Mouse (Mus musculus) E14TG2a.4 (cell line): ENCODE measurements around the gene Ccm2.
"Not testable (repeated sequence)": the region's sequence is repeated elsewhere in the genome, so short reads cannot be mapped to it uniquely, and the experiment has no call there.

ENCODE experiments used
- H3K27me3 ChIP-seq: 2 replicates; pipeline ENCODE4 v1.6.1; 2014; ENCODE audit warnings: low read length, control low read depth; ENCODE audit not compliant: insufficient read depth
- H3K36me3 ChIP-seq: 2 replicates; pipeline ENCODE4 v1.6.1; 2014; ENCODE audit warnings: low read length, control low read depth; ENCODE audit not compliant: insufficient read depth
- H3K4me1 ChIP-seq: replicated peaks from 2 replicates; pipeline ENCODE4 v1.6.1; 2014; ENCODE audit warnings: low read depth, low read length, control low read depth
- H3K4me3 ChIP-seq: replicated peaks from 2 replicates; pipeline ENCODE4 v1.5.1; 2014; ENCODE audit warnings: mild to moderate bottlenecking, low read length
- H3K9me3 ChIP-seq: 2 replicates; pipeline ENCODE4 v1.6.1; 2014; ENCODE audit warnings: low read length, control low read depth
- CTCF ChIP-seq: conservative IDR thresholded peaks from 2 replicates; pipeline ENCODE4 v1.5.1; 2014; ENCODE audit warnings: low read length
- NANOG ChIP-seq: IDR thresholded peaks from 2 replicates; pipeline ENCODE4 v1.6.1; 2014; ENCODE audit warnings: borderline replicate concordance, low read length, mixed read lengths
- POU5F1 ChIP-seq: IDR thresholded peaks from 2 replicates; pipeline ENCODE4 v1.6.1; 2014; ENCODE audit warnings: low read length, borderline replicate concordance

Ccm2 gene

DNA sequence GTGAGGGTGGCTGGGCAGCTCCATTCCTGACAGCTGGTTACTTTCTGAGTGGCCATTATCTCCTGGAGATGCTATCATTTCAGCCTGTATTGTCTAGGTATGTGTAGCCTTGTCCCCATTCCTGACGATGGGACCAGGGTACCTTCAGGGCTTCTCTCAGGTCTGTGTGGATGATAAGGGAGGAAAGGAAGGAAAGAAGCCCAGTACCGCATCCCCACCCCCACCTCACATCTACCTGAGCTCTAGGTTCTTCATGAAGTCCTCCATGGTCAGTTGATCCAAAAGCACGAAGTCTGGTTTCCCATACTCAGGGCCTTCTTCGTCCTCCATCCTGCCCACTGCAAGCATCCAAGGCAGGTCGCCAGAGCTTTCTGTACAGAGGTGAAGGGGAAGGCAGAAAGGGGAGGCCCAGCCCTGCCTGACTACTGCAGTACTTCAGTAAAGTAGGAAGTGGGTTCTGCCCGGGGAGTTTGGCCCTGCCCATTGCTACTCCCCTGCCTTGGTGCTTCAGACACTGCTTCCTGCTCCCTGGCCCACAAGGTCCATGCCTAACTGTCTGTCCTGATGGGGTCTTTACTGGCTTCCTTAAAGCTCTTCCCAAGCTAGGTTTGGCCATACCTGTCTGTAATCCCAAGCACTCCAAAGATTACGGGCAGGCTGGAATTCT lies 26.0 kb upstream of the Ccm2 start, which contains the start of gene Myo1g:
Gene Myo1g (minus strand): TSS at position 459 of the 667 bp plus-strand sequence.
- Histone ChIP-seq H3K4me3 (peak within 1 kb of the TSS; percentile 41; the same call in 1 of the 2 replicates), H3K27me3 (no peaks in the 10 kb centered on the region), H3K4me1 (peaks cover 54% of the 10 kb centered on the region), H3K9me3 (no peaks in the 10 kb centered on the region), H3K36me3 (peaks cover 40% of the 10 kb centered on the region)
- TF ChIP-seq NANOG (no peak), CTCF (no peak), POU5F1 (no peak)

DNA sequence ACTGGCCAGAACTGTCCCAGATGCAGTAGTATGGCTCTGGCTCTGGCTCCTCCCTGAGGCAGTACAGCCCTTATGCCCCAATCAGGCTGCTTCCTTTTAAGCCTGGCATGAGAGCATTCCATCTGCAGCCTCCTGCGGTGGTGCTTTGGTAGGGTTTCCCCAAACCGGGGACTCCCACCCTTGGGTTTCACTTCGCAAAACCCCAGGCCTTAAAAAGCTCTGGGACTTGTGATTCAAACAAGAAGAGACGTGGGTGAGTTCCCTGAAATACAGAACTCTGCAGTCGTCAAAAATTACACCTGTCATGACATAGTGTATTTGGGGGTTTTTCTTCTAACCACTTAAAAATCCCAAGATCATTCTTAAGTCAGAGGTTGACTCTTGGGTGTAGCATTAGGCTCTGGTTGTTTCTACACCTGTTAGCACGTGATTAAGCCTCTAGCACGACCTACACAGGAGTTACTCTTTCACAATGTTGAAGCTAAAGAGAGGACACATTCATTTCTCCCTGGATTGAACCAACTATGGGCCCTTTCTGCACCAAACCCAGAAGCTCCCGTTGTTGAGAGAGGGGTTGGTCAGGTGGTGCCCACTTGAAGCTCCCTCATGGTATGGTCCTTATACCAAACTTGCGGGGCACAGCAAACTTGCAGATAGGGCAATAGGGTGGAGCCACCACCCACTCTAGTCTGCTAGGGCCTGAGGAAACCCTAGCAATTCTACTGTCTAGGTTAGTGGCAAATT lies 23.7 kb upstream of the Ccm2 start:
- H3K36me3 ChIP-seq = peaks cover 39% of the 10 kb centered on the region
- no peak for TF ChIP-seq POU5F1
- no peak for TF ChIP-seq NANOG
- no peak for TF ChIP-seq CTCF
- peaks cover 58% of the 10 kb centered on the region for H3K4me1 ChIP-seq
- no peak overlapping the region for H3K4me3 ChIP-seq
- no peaks in the 10 kb centered on the region for H3K9me3 ChIP-seq
- H3K27me3 ChIP-seq = no peaks in the 10 kb centered on the region

DNA sequence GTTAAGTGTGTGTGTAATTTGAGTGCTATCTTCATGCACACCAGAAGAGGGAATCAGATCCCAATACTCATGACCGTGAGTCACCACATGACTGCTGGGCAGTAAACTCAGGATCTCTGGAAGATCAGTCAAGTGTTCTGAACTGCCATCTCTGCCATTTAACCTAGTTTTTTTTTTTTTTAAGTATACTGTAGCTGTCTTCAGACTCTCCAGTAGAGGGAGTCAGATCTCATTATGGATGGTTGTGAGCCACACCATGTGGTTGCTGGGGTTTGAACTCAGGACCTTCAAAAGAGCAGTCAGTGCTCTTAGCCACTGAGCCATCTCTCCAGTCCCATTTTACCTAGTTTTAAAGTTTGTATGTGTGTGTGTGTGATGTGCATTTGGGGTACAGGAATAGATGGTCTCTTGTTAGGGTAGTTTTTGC lies 23.0 kb upstream of the Ccm2 start:
- Histone ChIP-seq H3K36me3 (peaks cover 42% of the 10 kb centered on the region), H3K4me3 (no peak overlapping the region), H3K27me3 (no peaks in the 10 kb centered on the region), H3K9me3 (no peaks in the 10 kb centered on the region), H3K4me1 (peaks cover 51% of the 10 kb centered on the region)
- TF ChIP-seq POU5F1 (no peak), CTCF (peak; percentile 36; the same call in 1 of the 2 replicates)

DNA sequence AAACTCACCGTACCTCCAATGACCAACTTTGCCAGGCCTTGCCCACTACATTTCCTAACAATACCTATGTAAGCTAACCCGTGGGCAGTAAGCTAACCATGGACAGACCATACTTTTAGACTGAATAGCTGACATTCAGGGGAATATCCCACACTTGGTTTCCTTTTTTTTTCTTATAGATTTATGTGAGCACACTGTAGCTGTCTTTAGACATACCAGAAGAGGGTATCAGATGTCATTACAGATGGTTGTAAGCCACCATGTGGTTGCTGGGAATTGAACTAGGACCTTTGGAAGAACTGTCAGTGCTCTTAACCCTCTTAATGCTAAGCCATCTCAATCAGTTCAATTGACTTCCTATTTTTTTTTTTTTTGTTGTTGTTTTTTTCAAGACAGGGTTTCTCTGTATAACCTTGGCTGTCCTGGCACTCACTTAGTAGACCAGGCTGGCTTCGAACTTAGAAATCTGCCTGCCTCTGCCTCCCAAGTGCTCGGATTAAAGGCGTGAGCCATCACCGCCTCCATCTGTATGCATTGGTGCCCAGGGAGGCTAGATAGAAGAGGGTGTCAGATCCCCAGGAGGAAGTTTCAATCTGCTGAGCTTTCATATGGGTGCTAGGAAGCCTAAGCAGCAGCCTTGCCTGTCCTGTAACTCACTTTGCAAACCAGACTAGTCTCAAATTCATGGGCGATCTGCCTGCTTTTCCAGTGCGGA lies 22.4 kb upstream of the Ccm2 start:
- Histone ChIP-seq H3K27me3 (no peaks in the 10 kb centered on the region), H3K9me3 (no peaks in the 10 kb centered on the region), H3K36me3 (peaks cover 42% of the 10 kb centered on the region), H3K4me1 (peaks cover 49% of the 10 kb centered on the region), H3K4me3 (no peak overlapping the region)
- TF ChIP-seq NANOG = no peak
- no peak for TF ChIP-seq POU5F1
- no peak for TF ChIP-seq CTCF

DNA sequence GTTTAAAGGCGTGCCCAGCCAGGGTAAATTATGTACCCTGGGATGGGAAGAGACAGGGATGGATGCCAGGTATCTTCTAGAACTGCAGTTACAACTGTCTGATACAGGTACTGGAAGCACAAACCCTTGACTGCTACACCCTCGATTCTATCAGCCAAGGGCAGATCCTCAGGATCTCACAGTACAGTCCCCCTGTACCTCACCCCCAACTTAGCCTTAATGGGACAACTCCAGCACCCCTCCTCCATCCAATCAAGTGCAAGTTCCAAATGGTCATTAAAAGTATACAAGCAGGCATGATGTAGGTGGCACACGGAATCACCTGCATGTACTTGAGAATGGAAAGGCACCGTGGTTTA lies 21.8 kb upstream of the Ccm2 start:
- Histone ChIP-seq H3K4me3 (peak overlapping the region; percentile 98; the same call in 1 of the 2 replicates), H3K9me3 (no peaks in the 10 kb centered on the region), H3K4me1 (peaks cover 49% of the 10 kb centered on the region), H3K36me3 (peaks cover 42% of the 10 kb centered on the region), H3K27me3 (no peaks in the 10 kb centered on the region)
- TF ChIP-seq CTCF = no peak
- no peak for TF ChIP-seq POU5F1
- TF ChIP-seq NANOG = no peak

DNA sequence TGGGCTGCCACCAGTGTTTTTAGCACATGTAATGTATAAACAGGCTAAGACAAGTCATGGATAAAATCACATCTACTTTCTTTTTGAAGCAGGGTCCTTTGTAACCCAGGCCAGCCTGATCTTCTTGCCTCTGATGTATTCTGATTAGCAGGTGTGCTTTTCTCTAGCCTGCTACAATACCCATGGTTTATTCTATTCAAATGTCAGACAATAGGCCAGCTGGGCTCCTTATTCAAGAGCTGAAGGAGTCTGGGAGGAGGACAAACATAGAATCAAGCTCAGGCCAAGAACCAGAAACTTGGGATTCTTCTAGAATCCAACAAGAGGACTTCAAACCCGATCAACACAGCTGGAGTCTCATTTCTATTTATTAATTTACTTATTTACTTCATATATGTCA lies 21.4 kb upstream of the Ccm2 start:
- peaks cover 47% of the 10 kb centered on the region for H3K4me1 ChIP-seq
- peak overlapping the region; percentile 98 for H3K4me3 ChIP-seq
- TF ChIP-seq NANOG = no peak

DNA sequence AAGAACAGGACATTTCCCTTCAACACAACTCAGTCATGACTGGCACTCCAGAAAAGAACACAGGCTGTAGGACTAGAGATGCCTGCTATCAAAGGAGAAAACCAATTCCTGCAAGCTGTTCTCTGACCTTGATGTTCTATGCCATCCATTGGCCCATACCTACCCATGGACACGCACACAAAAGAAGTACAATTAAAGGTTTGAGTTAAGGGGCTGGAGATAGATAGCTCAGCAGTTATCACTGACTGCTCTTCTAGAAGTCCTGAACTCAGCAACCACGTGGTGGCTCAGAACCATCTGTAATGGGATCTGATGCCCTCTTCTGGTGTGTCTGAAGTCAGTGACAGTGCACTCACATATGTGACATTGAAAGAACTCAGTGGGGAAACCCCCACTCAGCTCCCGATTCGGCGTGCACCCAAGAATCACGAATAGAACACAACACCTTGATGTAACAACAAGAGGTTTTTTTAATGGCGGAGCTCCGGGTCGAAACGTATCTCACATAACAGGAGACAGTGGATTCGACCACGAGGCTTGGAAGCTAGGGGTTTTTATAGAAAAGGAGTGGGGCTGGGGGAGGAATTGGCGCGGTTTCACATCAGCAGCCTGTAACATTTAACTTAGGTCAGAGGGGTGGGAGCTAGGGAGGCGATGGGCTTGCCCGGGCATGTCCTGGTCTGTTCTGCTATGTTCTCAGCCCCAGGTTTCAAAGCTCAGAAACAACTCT lies 20.0 kb upstream of the Ccm2 start:
- not testable (repeated sequence) for H3K9me3 ChIP-seq, H3K27me3 ChIP-seq
- peaks cover 42% of the 10 kb centered on the region for H3K4me1 ChIP-seq
- peaks cover 42% of the 10 kb centered on the region for H3K36me3 ChIP-seq
- peak overlapping the region; percentile 98 for H3K4me3 ChIP-seq

More for the DNA sequence above, 21.4 kb upstream of the Ccm2 start:
- H3K9me3 ChIP-seq = no peaks in the 10 kb centered on the region
- no peaks in the 10 kb centered on the region for H3K27me3 ChIP-seq
- H3K36me3 ChIP-seq = peaks cover 42% of the 10 kb centered on the region

DNA sequence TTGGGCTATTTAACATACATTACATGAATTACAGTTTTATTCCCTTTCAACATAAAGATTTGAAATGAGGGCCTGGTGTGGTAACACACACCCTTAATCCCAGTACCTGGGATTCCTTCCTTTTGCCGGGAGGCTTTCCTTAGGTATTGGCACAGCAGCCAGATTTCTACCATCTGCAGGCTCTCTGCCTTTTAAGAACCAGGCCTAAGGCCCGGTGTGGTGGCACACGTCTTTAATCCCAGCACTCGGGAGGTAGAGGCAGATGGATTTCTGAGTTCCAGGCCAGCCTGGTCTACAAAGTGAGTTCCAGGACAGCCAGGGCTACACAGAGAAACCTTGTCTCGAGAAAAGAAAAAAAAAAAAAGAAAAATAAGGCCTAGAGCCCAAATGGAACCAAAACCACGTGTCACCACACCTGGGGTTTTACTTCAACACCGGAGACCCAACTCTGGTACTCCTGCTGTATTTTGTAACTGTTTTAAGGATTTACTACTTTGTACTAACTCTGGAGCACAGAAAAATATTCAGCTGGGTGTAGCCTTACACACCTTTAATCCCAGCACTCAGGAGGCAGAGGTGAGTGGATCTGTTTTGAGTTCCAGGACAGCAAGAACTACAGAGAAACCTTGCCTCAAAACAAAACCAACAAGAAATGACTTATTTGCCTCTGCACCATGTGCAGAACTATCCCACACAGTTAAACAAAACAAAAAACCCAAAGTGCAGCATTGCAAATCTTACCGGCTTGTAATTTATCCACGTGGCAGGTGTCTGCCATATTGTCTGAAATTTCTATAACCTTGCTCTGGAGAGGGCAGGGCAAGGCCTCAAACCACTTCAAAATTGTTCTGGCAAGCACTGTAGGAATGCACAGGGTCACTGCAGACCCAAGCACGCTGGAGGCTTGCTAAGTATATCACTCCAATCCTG lies 19.2 kb upstream of the Ccm2 start:
- Histone ChIP-seq H3K4me3 (peak overlapping the region; percentile 98), H3K4me1 (peaks cover 42% of the 10 kb centered on the region), H3K9me3 (no peaks in the 10 kb centered on the region), H3K27me3 (no peaks in the 10 kb centered on the region), H3K36me3 (peaks cover 42% of the 10 kb centered on the region)
- TF ChIP-seq NANOG (no peak), CTCF (no peak), POU5F1 (no peak)
